Mouse (Mus musculus): Measurements from ENCODE around the gene Lemd1. TPM values are rescaled to one million over a fixed set of nuclear protein-coding genes. Genes with fewer than 3 reads are reported as not detected.

Gene Lemd1
- polyA plus RNA-seq, 1 experiment from 2014 or later = 0.43 TPM

- Histone ChIP-seq H3K9me3 (no peaks in the 10 kb centered on the region), H3K27me3 (replicated peaks) (no peaks in the 10 kb centered on the region; the same call in 1 of the 2 replicates), H3K4me3 (replicated peaks) (no peak overlapping the region; the same call in 1 of the 2 replicates), H3K36me3 (no peaks in the 10 kb centered on the region), H3K4me1 (replicated peaks) (peaks cover 8% of the 10 kb centered on the region), H3K4me2 (replicated peaks) (peak overlapping the region; percentile 50), H3K27ac (no peak overlapping the region), H3K9ac (no peak overlapping the region)
- ATAC-seq = peak; percentile 62
- 8% methylated on average over 12 of the region's 12 CpGs for WGBS
Measured at GRCm38 (mm10) chr1:132168115-132168767, 23.0 kb upstream of the Lemd1 start.

GRCm38 (mm10) chr1:132170698-132171097, 20.5 kb upstream of the Lemd1 start:
- H3K27ac ChIP-seq = no peak overlapping the region
- H3K9ac ChIP-seq = no peak overlapping the region
- H3K27me3 ChIP-seq (replicated peaks) = no peaks in the 10 kb centered on the region; the same call in 1 of the 2 replicates
- 37% methylated on average over 6 of the region's 6 CpGs for WGBS
- H3K4me1 ChIP-seq (replicated peaks) = peaks cover 8% of the 10 kb centered on the region
- no peak overlapping the region for H3K4me3 ChIP-seq (replicated peaks)
- H3K4me2 ChIP-seq (replicated peaks) = no peak overlapping the region
- no peaks in the 10 kb centered on the region for H3K9me3 ChIP-seq
- ATAC-seq = no peak
- no peaks in the 10 kb centered on the region for H3K36me3 ChIP-seq

- Histone ChIP-seq H3K4me1 (replicated peaks) (peaks cover 8% of the 10 kb centered on the region), H3K9ac (no peak overlapping the region), H3K36me3 (no peaks in the 10 kb centered on the region), H3K27ac (no peak overlapping the region), H3K27me3 (replicated peaks) (no peaks in the 10 kb centered on the region; the same call in 1 of the 2 replicates), H3K4me3 (replicated peaks) (no peak overlapping the region), H3K4me2 (replicated peaks) (no peak overlapping the region), H3K9me3 (no peaks in the 10 kb centered on the region)
- ATAC-seq = no peak
- WGBS = 19% methylated on average over 2 of the region's 2 CpGs
Measured at GRCm38 (mm10) chr1:132171619-132172018, 19.6 kb upstream of the Lemd1 start.

GRCm38 (mm10) chr1:132186303-132186702, 4.9 kb upstream of the Lemd1 start:
- WGBS = 81% methylated on average over 4 of the region's 4 CpGs
- Histone ChIP-seq H3K4me2 (replicated peaks) (no peak overlapping the region), H3K9me3 (no peaks in the 10 kb centered on the region), H3K27ac (no peak overlapping the region), H3K9ac (no peak overlapping the region), H3K36me3 (no peaks in the 10 kb centered on the region), H3K4me3 (replicated peaks) (no peak overlapping the region), H3K4me1 (replicated peaks) (peaks cover 12% of the 10 kb centered on the region), H3K27me3 (replicated peaks) (peaks cover 41% of the 10 kb centered on the region)
- ATAC-seq = no peak

GRCm38 (mm10) chr1:132188442-132189066, 2.7 kb upstream of the Lemd1 start:
- peaks cover 64% of the 10 kb centered on the region for H3K27me3 ChIP-seq (replicated peaks)
- H3K27ac ChIP-seq = no peak overlapping the region
- no peaks in the 10 kb centered on the region for H3K9me3 ChIP-seq
- H3K9ac ChIP-seq = no peak overlapping the region
- H3K4me2 ChIP-seq (replicated peaks) = no peak overlapping the region
- no peak overlapping the region for H3K4me3 ChIP-seq (replicated peaks)
- H3K4me1 ChIP-seq (replicated peaks) = peaks cover 22% of the 10 kb centered on the region
- WGBS = 22% methylated on average over 9 of the region's 9 CpGs
- H3K36me3 ChIP-seq = no peaks in the 10 kb centered on the region
- no peak for ATAC-seq

GRCm38 (mm10) chr1:132189231-132189630, 2.0 kb upstream of the Lemd1 start:
- Histone ChIP-seq H3K4me3 (replicated peaks) (no peak overlapping the region), H3K9ac (no peak overlapping the region), H3K4me1 (replicated peaks) (peaks cover 22% of the 10 kb centered on the region), H3K9me3 (no peaks in the 10 kb centered on the region), H3K27me3 (replicated peaks) (peaks cover 70% of the 10 kb centered on the region), H3K27ac (no peak overlapping the region), H3K36me3 (no peaks in the 10 kb centered on the region), H3K4me2 (replicated peaks) (no peak overlapping the region)
- ATAC-seq = no peak
- 53% methylated on average over 4 of the region's 4 CpGs for WGBS

GRCm38 (mm10) chr1:132190040-132190513, 1.2 kb upstream of the Lemd1 start:
- ATAC-seq = peak; percentile 65
- peak overlapping the region; percentile 97 for H3K4me2 ChIP-seq (replicated peaks)
- no peaks in the 10 kb centered on the region for H3K36me3 ChIP-seq
- H3K9ac ChIP-seq = peak overlapping the region; percentile 29
- H3K9me3 ChIP-seq = no peaks in the 10 kb centered on the region
- H3K27me3 ChIP-seq (replicated peaks) = peaks cover 75% of the 10 kb centered on the region
- no peak overlapping the region for H3K27ac ChIP-seq
- H3K4me1 ChIP-seq (replicated peaks) = peaks cover 22% of the 10 kb centered on the region
- under 1% methylated on average over 50 of the region's 50 CpGs for WGBS
- peak overlapping the region; percentile 54 for H3K4me3 ChIP-seq (replicated peaks)

GRCm38 (mm10) chr1:132190621-132191092, 574 bp upstream of the Lemd1 start:
- WGBS = under 1% methylated on average over 62 of the region's 62 CpGs
- Histone ChIP-seq H3K36me3 (no peaks in the 10 kb centered on the region), H3K4me2 (replicated peaks) (peak overlapping the region; percentile 97), H3K9ac (peak overlapping the region; percentile 29), H3K9me3 (no peaks in the 10 kb centered on the region), H3K27me3 (replicated peaks) (peaks cover 75% of the 10 kb centered on the region), H3K4me3 (replicated peaks) (peak overlapping the region; percentile 54), H3K4me1 (replicated peaks) (peaks cover 22% of the 10 kb centered on the region), H3K27ac (no peak overlapping the region)
- peak; percentile 31; the same call in 1 of the 2 replicates for ATAC-seq

GRCm38 (mm10) chr1:132191786-132192680, 802 bp downstream of the Lemd1 start:
- H3K4me1 ChIP-seq (replicated peaks) = peaks cover 22% of the 10 kb centered on the region
- 6% methylated on average over 16 of the region's 16 CpGs for WGBS

GRCm38 (mm10) chr1:132193806-132194205, 2.6 kb downstream of the Lemd1 start:
- Histone ChIP-seq H3K4me1 (replicated peaks) (peaks cover 22% of the 10 kb centered on the region), H3K9ac (no peak overlapping the region), H3K36me3 (no peaks in the 10 kb centered on the region), H3K27me3 (replicated peaks) (peaks cover 73% of the 10 kb centered on the region), H3K9me3 (no peaks in the 10 kb centered on the region), H3K27ac (no peak overlapping the region), H3K4me2 (replicated peaks) (no peak overlapping the region), H3K4me3 (replicated peaks) (no peak overlapping the region)
- 67% methylated on average over 3 of the region's 3 CpGs for WGBS
- no peak for ATAC-seq

More at GRCm38 (mm10) chr1:132191786-132192680, 802 bp downstream of the Lemd1 start:
- no peak overlapping the region for H3K9ac ChIP-seq
- H3K27me3 ChIP-seq (replicated peaks) = peaks cover 78% of the 10 kb centered on the region
- ATAC-seq = no peak
- peak overlapping the region; percentile 54; the same call in 1 of the 2 replicates for H3K4me3 ChIP-seq (replicated peaks)
- H3K36me3 ChIP-seq = no peaks in the 10 kb centered on the region
- H3K4me2 ChIP-seq (replicated peaks) = peak overlapping the region; percentile 97
- H3K27ac ChIP-seq = no peak overlapping the region
- H3K9me3 ChIP-seq = no peaks in the 10 kb centered on the region

- Histone ChIP-seq H3K27me3 (replicated peaks) (peaks cover 65% of the 10 kb centered on the region), H3K36me3 (no peaks in the 10 kb centered on the region), H3K4me1 (replicated peaks) (peaks cover 22% of the 10 kb centered on the region), H3K4me2 (replicated peaks) (no peak overlapping the region), H3K9ac (no peak overlapping the region), H3K9me3 (no peaks in the 10 kb centered on the region), H3K4me3 (replicated peaks) (no peak overlapping the region), H3K27ac (no peak overlapping the region)
- ATAC-seq = no peak
- 31% methylated on average over 3 of the region's 3 CpGs for WGBS
Measured at GRCm38 (mm10) chr1:132194624-132195023, 3.4 kb downstream of the Lemd1 start.

- Histone ChIP-seq H3K4me3 (replicated peaks) (no peak overlapping the region), H3K4me2 (replicated peaks) (no peak overlapping the region), H3K9me3 (no peaks in the 10 kb centered on the region), H3K27me3 (replicated peaks) (peaks cover 63% of the 10 kb centered on the region), H3K4me1 (replicated peaks) (peaks cover 22% of the 10 kb centered on the region), H3K9ac (no peak overlapping the region), H3K36me3 (no peaks in the 10 kb centered on the region), H3K27ac (no peak overlapping the region)
- ATAC-seq = no peak
- WGBS = 51% methylated on average over 9 of the region's 9 CpGs
Measured at GRCm38 (mm10) chr1:132195100-132195499, 3.9 kb downstream of the Lemd1 start.

All from intestine, embryonic 15.5 days (tissue).